Mouse (Mus musculus): ENCODE results near the gene Amdhd2.

Amdhd2 gene

DNA sequence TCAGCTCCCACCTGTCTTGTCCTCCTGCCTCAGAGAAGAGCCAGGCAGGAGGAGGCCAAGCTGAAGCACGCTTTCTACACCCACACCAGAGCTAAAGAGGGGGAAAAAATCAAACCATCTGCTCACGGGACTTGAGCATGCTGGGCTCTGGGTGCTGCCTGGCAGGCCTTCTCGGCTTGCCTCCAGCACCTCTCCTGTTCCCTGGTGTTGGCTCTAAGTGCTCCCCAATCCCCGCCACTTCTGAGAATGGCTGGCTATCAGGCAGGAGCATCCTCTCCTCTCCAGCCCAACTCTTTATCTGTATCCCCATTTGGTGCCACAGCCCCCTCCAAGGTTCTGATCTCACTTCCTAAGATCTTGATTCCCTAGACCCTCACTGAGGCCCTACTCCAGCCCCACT lies 35.7 kb upstream of the Amdhd2 start:
- ATAC-seq (ENCODE audit: insufficient number of reproducible peaks, low FRiP score, low TSS enrichment) = no peak

DNA sequence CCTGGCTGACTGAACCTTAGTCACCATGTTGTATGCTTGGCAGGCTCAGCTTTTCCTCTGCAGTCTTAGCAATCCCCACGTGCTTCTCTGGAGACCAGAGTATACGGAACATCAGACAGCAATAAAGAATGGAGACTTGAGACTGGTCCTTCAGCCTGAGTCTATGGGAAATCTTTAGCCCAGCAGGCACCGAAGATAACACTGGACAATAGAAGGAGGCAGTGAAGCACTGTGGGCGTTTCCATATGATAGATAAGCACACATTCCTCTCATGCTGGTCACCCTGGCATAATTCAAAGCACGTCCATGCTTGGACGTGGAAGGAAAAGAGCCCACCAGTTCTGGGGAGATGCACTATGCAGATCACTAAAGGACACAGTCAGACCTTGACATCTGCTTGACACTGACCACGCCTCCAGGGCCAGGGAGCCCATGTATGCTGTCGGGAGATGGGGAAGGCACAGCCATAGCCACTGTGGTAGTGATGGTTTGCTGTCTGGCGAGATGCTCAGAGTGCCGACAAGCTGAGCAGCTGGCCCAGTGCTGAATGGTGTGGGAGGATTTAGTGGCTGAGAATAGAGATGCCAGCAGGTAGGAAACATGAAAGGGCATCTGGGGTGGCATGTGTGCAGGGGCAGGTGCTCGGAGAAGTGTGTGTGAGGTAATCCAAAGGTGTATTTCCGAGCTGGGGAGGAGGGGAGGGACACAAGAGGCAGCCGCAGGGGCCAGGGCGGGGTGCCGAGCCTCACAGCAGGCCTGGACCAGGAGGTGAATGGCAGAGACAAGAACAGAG lies 33.7 kb upstream of the Amdhd2 start:
- no peak for ATAC-seq (ENCODE audit: insufficient number of reproducible peaks, low FRiP score, low TSS enrichment)

DNA sequence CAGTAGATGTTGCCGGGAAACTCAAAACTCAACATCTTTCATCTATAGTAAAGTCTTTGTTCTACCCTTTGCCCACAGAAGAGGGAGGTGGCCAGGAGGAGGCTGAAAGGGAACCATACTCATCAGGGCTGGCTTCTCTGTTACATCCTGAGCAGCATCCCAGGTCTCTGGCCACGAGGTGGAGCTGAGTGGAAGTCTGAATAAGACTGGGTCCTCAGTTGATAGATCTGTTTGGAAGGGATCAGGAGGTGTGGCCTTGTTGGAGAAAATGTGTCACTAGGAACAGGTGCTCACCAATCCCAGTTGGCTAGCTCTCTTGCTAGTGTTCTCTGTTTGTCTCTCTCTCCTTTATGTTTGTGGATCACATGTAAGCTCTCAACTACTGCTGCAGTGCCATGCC lies 31.8 kb upstream of the Amdhd2 start:
- ATAC-seq (ENCODE audit: insufficient number of reproducible peaks, low FRiP score, low TSS enrichment) = no peak

DNA sequence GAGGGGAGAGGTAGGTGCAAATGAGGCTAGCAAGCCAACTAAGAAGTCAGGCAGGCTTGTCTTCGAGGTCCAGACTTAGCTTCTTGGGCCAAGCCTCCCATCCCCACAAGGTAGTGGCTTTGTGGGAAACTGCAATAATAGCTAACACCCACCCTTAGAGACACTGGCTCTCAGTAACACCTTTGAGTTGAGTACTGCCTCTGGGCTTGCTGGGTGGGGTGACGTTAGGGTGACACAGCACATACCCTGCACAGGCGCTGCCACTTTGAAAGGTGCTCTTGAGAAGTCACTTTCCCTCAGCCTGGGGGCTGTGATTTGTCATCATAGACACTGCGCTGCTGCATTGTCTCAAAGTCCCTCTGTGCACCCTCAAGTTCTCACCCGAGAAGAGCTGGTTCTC lies 30.2 kb upstream of the Amdhd2 start:
- ATAC-seq (ENCODE audit: insufficient number of reproducible peaks, low FRiP score, low TSS enrichment) = no peak

DNA sequence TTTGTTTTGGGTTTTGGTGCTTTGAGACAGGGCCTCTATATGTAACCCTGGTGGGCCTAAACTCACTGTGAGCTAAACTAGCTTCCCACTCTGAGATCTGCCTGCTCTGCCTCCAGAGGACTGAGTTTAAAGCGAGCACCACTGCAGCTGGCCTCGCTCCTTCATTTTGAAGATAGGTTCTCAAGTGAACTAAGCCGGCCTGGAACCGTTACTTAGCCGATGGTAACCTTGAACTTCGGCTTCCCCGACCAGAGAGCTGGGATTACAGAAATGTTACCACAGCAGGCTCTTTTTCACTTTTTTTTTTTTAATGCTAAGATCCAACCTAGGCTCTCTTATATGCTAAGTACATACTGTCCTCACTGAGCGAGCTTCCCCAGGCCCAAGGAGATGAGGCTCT lies 29.7 kb upstream of the Amdhd2 start:
- ATAC-seq (ENCODE audit: insufficient number of reproducible peaks, low FRiP score, low TSS enrichment) = no peak

DNA sequence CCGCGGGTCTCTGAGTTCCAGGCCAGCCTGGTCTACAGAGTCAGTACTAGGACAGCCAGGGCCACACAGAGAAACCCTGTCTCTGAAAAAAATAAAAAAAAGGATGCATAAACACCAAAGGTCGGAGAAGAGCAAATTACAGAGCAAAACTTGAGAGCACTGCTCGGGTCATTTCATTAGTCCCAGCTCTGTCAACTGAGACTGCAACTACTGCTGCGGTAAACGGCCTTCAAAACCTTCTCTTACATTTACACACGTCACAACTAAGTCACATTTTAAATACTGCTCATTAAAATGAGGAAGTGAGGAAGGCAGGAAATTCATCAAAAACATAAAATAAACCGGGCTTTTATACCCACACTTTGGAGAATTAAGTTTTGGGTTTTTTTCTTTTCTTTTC lies 29.3 kb upstream of the Amdhd2 start:
- no peak for ATAC-seq (ENCODE audit: insufficient number of reproducible peaks, low FRiP score, low TSS enrichment)

DNA sequence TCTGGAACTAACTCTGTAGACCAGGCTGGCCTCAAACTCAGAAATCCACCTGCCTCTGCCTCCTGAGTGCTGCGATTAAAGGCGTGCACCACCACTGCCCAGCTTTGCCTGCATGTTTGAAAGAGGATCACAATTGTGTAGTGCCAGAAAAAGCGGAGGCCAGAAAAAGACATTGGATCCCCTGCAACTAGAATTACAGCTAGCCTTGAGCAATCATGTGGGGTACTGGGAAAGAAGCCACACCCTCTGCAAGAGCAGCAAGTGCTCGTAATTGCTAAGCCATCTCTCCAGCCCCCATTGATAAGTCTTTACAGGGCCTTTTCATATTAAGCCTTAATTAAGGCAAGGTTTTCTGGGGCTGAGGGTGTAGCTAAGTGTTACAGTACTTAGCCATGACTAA lies 27.9 kb upstream of the Amdhd2 start:
- no peak for ATAC-seq (ENCODE audit: insufficient number of reproducible peaks, low FRiP score, low TSS enrichment)

DNA sequence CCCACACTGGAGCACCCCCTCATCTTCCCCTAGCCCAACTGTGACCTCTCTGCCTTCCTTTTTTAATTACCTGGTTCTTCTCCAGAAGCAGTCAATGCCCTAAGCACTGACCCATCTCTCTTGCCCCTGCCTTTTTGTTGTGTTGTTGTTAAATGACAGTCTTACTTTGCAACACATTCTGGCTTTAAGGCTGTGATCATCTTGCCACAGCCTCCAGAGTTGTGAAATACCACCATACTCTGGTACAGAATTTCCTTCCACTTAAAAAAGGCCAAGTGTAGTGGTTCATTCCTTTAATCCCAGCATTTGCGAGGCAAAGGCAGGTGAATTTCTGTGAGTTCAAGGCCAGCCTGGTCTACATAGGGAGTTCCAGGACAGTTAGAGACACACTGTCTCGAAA lies 27.4 kb upstream of the Amdhd2 start:
- no peak for ATAC-seq (ENCODE audit: insufficient number of reproducible peaks, low FRiP score, low TSS enrichment)

DNA sequence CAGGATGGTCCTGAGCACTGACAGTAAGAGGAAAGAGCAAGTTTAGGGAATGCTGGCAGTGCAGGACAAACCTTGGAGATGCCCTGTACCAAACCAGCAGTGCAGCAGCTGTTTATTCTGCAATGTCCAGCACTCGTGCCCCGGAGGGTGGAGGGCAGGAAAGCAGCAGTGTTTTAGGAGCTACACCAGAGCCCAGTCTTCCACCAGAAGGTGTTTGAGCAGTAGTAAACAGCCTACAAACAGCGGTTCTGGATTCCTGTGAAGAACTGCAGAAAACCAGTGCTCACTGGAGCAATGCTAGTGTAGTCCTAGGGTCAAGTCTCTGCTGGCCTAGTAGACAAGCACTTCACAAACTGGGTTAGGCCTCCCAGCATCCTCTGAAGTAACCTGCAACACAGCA lies 10.7 kb upstream of the Amdhd2 start:
- ATAC-seq (ENCODE audit: insufficient number of reproducible peaks, low FRiP score, low TSS enrichment) = no peak

DNA sequence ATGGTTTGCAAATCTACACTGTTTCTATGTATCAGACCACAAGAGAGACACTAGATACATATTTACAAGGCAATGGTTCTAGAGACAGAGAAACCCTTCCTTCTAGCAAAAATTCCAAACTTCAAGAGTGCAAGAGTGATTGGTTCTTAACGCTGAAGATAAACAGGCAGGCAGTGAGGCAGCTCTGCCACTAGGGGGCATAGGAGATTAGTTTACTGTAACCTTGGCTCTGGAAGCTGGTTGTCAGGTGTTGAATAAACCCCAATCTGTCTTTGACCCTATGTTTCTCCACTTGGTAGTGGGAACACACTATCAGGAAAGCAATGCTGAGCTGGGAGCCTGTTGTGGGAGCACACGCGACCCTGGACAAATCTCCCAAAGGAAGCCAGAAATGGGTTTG lies 9.9 kb upstream of the Amdhd2 start:
- ATAC-seq (ENCODE audit: insufficient number of reproducible peaks, low FRiP score, low TSS enrichment) = no peak

DNA sequence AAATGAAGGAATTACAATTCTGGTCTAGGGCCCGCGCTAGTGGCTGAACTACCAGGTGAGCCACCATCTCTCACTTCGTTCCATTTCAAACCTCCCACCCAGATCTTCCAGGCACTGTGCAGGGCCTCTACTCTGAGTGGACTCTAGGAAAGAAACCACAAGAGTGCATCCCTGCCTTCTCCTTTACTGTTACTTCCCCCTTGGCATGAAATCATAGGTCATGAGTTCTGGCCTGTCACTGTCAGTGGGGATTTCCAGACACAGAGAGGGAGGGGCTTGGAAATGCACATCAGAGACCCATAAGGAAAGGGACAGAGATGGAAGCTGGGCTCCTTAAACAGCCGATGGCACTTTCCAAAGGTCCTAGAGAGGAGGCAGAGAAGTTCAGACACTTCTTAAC lies 8.2 kb upstream of the Amdhd2 start:
- ATAC-seq (ENCODE audit: insufficient number of reproducible peaks, low FRiP score, low TSS enrichment) = no peak

DNA sequence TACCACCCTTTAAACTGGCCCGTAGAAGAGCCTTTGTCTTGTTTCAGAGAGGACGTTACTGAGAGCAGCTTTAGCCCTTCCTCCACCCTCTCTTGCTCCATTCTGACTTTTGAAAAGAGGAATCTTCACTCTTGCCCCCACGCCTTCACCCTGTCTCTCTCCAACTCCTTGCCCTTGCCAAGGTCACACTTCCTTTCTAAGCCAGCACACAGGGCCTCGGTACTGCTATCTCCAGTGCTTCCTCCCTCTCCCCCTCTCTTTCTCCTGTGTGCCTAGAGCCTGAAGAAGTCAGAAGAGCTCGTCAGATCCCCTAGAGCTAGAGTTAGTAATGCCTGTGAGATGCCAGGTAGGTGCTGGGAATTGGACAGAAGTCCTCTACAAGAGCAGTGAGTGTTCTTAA lies 7.2 kb upstream of the Amdhd2 start:
- no peak for ATAC-seq (ENCODE audit: insufficient number of reproducible peaks, low FRiP score, low TSS enrichment)

DNA sequence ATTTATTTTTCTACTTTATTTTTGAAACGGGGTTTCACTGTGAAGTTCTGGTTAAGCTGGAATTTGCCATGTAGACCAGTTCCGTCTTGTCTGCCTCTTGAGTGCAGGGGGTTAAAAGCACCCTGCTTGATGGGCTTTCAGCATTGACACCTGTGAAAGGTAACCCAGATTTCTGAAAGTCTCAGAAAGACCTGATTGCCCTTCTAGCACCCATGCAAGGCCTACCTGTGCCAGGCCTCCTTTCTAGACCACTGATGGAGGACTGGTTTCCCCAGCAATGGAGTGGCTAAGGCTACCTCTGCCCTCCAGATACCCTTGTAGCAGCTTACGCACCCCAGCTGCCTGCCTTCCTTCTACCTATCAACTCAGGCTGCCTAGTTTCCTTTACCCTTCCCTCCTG lies 6.6 kb upstream of the Amdhd2 start:
- ATAC-seq (ENCODE audit: insufficient number of reproducible peaks, low FRiP score, low TSS enrichment) = no peak

DNA sequence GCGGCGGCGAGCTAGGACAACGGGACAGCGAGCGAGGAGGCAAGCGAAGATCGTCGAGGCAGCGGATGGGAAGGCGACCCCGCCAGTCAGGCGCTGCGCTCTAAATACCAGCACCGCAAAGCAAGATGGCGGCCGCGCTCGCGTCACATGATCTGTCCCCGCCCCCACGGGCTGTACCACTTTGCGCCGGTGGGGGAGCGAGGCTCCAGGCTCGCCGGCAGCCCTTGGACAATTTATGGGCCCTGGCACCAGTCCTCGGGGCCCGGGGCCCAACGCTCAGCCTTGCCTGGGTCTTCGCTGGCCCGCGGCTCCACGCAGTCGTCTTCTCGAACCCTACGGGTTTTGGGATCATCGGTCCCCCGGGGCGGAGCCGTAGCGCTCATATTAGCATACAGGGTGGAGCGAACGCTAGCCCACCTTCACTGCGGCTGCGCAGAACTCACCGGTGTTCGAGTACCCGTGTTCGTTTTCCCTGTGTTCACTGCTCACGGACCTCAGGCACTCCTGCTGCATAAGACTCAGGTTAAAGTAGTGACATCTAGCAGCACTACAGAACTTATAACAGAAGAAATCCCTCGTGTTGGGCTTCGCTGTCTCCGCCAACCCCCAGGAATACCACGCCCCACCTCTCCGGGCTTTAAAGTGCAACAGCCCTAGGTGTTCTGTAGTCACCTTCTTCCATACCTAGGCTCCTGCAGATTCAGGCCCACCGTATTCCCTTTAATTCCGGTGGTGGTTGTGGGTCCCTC lies 5.9 kb upstream of the Amdhd2 start, which contains the start of gene Atp6v0c:
TSS of gene Atp6v0c (minus strand) at position 386 of the 749 bp plus-strand sequence.
- peak; percentile 80 for ATAC-seq (ENCODE audit: insufficient number of reproducible peaks, low FRiP score, low TSS enrichment)

DNA sequence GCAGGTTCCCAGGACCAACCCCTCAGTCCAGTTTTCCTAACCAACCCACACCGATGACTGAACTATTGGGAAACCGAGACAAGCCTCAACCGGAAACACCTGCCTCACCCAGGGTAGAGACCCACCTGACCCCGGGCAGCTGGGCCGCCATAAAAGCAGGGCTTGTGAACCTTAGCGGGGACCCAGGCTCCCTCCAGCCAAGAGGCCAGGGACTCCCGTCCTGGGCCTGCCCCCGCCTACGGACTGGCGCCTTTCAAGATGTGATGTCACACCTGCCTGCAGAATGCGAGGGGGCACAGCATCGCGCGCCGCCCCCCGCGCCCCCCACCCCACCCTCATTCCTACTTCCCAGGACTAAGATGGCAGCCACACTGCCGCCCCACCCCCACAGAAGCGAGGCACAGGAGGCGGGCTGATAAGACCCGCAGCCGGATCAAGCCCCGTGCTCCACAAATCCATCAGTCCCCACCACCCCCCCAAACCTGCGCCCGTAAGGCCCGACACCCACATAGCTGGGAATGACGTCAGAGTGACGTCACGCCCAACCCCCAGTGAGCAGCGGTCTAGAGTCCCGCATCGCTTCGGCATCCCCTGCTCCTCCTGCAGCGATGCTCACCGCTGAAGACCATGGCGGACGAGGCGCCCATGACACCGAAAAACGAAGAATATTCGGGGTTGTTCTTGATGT lies 5.2 kb upstream of the Amdhd2 start:
- peak; percentile 17; the same call in 1 of the 2 replicates for ATAC-seq (ENCODE audit: insufficient number of reproducible peaks, low FRiP score, low TSS enrichment)

DNA sequence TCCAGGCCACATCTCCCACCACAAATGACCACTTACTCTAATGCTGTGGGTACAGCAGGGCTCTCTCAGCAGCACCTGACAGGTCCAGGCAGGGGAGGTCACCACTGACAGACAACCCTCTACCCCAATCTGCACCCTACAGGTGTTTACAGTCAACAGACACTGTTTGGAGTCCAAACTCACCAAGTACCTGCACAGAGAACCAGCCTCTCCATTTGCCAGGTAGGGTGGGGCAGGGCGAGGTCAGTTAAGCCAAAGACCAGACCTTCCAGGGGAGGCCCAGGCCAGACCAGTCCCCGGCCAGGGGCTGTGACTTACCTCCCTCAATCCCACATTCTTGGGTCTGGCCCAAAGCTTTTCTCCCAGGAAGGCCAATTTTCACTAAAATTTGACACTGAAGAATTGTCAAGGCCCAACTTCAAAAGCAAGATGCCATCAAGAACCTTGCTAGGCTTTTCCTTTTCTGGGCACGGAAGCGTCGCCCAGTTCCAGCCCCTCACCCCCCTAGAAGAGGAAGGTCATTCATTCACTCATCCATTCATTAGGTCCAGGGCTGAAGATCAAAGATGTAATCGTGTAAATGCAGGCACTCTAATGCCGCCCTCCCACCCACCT lies 4.4 kb upstream of the Amdhd2 start:
- ATAC-seq (ENCODE audit: insufficient number of reproducible peaks, low FRiP score, low TSS enrichment) = no peak

DNA sequence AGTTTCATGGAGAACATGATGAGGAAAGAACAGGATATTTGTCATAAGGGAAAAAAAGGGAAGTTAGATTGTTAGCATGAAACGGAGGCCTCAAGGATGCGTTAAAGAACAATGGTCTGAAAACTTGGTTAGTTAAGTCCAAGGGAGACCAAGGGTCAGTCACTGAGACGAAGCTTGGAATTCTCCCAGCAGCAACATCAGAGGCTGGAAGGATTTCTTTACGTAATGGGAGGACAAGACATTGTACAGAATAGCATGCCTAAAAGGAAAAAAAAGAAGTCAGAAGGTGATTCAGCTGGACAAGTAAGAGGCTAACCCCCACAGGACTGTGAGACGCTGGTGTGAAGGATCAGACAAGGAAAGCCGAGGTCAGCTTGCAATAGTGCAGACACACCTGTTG lies 3.6 kb upstream of the Amdhd2 start:
- no peak for ATAC-seq (ENCODE audit: insufficient number of reproducible peaks, low FRiP score, low TSS enrichment)

DNA sequence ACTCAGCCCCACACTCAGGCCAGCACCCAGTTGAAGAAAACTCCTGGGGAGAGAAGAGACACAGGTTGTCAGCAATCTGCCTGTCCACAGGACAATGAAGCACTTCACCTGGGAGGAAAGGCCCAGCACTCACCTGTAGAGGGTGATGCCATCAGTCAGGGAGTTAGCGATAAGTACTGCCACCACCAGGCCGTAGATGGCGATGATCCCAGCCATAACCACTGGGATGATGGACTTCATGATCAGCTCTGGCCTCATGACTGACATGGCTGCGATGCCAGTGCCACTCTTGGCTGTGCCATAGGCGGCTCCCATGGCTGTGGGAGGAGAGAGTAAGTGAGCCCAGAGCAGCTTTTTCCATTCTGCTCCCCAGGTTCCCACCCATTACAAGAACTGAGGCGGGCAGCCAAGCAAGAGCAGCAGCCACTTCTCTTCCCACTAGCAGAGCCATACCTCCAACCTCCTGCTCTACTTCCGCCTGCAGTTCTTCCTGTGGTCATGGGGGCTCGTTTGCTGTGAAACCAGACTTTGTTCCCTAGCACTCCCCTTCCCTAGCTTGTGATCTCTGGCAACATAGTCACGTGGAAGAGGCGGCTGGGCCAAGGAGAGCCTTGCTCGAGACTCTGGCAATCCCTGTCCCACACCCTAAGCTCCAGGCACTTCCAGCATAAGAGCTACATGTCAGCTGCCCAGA lies 1.1 kb upstream of the Amdhd2 start:
- ATAC-seq (ENCODE audit: insufficient number of reproducible peaks, low FRiP score, low TSS enrichment) = no peak

DNA sequence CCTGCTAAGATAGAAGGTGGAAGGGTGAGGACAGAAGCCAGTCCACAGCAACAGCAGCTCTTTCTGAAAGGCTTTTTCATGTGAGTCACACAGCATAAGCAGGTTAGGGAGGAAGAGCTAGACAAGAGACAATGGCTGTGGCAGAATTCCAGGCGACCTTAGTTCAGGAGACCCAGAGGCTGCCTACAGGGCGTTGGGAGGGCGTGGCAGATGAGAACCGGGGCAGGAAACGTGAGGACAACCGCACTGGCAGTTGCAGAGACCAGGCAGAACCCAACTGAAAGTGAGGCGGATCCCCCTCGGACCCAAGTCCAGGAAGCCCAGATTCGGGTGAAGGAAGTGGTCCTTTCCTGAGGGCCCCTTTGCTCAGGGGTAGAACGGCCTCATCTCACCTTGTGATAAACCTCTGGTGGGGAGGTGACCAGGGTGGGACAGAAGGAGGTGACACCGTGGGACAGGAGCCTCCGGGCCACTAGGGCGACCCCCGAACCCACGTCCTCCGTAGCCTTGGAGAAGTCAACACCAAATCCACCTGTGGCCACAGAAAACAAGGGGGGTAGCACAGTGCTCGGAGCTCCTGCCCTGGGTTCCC lies 886 bp downstream of the Amdhd2 start:
- ATAC-seq (ENCODE audit: insufficient number of reproducible peaks, low FRiP score, low TSS enrichment) = no peak

DNA sequence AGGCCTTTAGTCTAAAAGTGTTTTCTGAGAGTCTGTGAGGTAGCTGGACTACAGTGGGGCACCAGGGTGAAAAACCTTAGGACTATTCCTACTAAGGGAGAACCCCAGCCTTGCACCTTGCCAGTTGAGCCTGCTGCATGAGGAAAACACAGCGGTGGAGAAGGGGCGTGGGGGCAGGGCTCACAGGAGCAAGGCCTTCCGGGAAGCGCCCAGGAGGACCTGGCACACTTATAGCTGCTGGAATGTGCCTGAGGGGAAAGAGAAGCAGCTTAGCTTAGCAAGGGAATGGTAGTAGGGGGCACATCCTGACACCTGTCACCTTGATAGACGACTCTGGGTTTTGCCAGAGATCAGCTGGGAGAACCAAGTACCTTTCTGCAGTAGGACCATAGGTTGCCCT lies 2.1 kb downstream of the Amdhd2 start:
- no peak for ATAC-seq (ENCODE audit: insufficient number of reproducible peaks, low FRiP score, low TSS enrichment)
